Mouse (Mus musculus) testis, postnatal 14 days (tissue): ENCODE measurements around the gene Il11ra1.
"Not testable (repeated sequence)": the region's sequence is repeated elsewhere in the genome, so short reads cannot be mapped to it uniquely, and the experiment has no call there.

Source experiments
- DNase-seq: peaks from one replicate; pipeline ENCODE4 v3.0.0; 2021; ENCODE audit warnings: low spot score

Il11ra1 gene

GRCm38 (mm10) chr4:41699783-41700182 is at the start of gene Il11ra1:
Gene Il11ra1, plus strand, starts transcription at chr4:41699989.
- DNase-seq: not testable (repeated sequence)

- DNase-seq: no peak
These were observed 46.5 kb upstream of the Il11ra1 start for GRCm38 (mm10) chr4:41653296-41653695.

GRCm38 (mm10) chr4:41653730-41654129 is 46.1 kb upstream of the Il11ra1 start:
- DNase-seq: no peak

GRCm38 (mm10) chr4:41654217-41654616 is 45.6 kb upstream of the Il11ra1 start:
- no peak for DNase-seq

- no peak for DNase-seq
These were observed 44.3 kb upstream of the Il11ra1 start for GRCm38 (mm10) chr4:41655525-41655924.

- no peak for DNase-seq
These were observed 41.0 kb upstream of the Il11ra1 start for GRCm38 (mm10) chr4:41658566-41659384.

GRCm38 (mm10) chr4:41659556-41659955 is 40.2 kb upstream of the Il11ra1 start:
- no peak for DNase-seq

- DNase-seq: no peak
These were observed 38.8 kb upstream of the Il11ra1 start for GRCm38 (mm10) chr4:41660851-41661430.

- DNase-seq: no peak
These were observed 37.1 kb upstream of the Il11ra1 start for GRCm38 (mm10) chr4:41662723-41663122.

GRCm38 (mm10) chr4:41663614-41664013 is 36.2 kb upstream of the Il11ra1 start:
- no peak for DNase-seq

GRCm38 (mm10) chr4:41664533-41664932 is 35.3 kb upstream of the Il11ra1 start:
- DNase-seq: no peak

- DNase-seq: no peak
These were observed 34.6 kb upstream of the Il11ra1 start for GRCm38 (mm10) chr4:41665009-41665675.

GRCm38 (mm10) chr4:41666646-41667045 is 33.1 kb upstream of the Il11ra1 start:
- DNase-seq: no peak

- no peak for DNase-seq
These were observed 29.0 kb upstream of the Il11ra1 start for GRCm38 (mm10) chr4:41670836-41671235.

GRCm38 (mm10) chr4:41671500-41671899 is 28.3 kb upstream of the Il11ra1 start:
- DNase-seq: no peak

GRCm38 (mm10) chr4:41671963-41672480 is 27.8 kb upstream of the Il11ra1 start:
- DNase-seq: no peak

GRCm38 (mm10) chr4:41672522-41672963 is 27.2 kb upstream of the Il11ra1 start:
- no peak for DNase-seq

- no peak for DNase-seq
These were observed 26.6 kb upstream of the Il11ra1 start for GRCm38 (mm10) chr4:41673186-41673585.

- no peak for DNase-seq
These were observed 23.4 kb upstream of the Il11ra1 start for GRCm38 (mm10) chr4:41676248-41677005.

GRCm38 (mm10) chr4:41677006-41677629 is 22.7 kb upstream of the Il11ra1 start:
- DNase-seq: no peak

- no peak for DNase-seq
These were observed 20.9 kb upstream of the Il11ra1 start for GRCm38 (mm10) chr4:41678863-41679262.
